Mouse (Mus musculus) limb, embryonic 13.5 days (tissue): ENCODE data around the gene Tnfsf12. TPM values are rescaled to one million over a fixed set of nuclear protein-coding genes. Genes with fewer than 3 reads are reported as not detected.
"Not testable (repeated sequence)": the region's sequence is repeated elsewhere in the genome, so short reads cannot be mapped to it uniquely, and the experiment has no call there.

Experiments used
- ATAC-seq: fragments of 200-750 bp; cut with Nextera tagmentation; 2 replicates; pipeline ENCODE4 v1.8.0; 2017; ENCODE audit warnings: low read depth, moderate number of reproducible peaks, moderate TSS enrichment; ENCODE audit not compliant: low FRiP score
- H3K27ac ChIP-seq: fragments of 300-500 bp; sonication (generic); 2 replicates; pipeline ENCODE4 v1.5.1; 2015; ENCODE audit warnings: inconsistent platforms, mild to moderate bottlenecking, moderate library complexity
- H3K27me3 ChIP-seq: fragments of 300-500 bp; sonication (generic); 2 replicates; pipeline ENCODE4 v1.6.1; 2015; ENCODE audit warnings: mild to moderate bottlenecking, inconsistent platforms
- H3K36me3 ChIP-seq: fragments of 300-500 bp; sonication (generic); 2 replicates; pipeline ENCODE4 v1.6.1; 2015; ENCODE audit warnings: inconsistent platforms, mild to moderate bottlenecking, moderate library complexity
- H3K4me1 ChIP-seq: fragments of 300-500 bp; sonication (generic); 2 replicates; pipeline ENCODE4 v1.6.1; 2015; ENCODE audit warnings: inconsistent platforms
- H3K4me2 ChIP-seq: fragments of 300-500 bp; sonication (generic); replicated peaks from 2 replicates; pipeline ENCODE4 v1.6.1; 2015; ENCODE audit warnings: inconsistent platforms, mild to moderate bottlenecking, moderate library complexity
- H3K4me3 ChIP-seq: fragments of 300-500 bp; sonication (generic); 2 replicates; pipeline ENCODE4 v1.5.1; 2015; ENCODE audit warnings: moderate library complexity, mild to moderate bottlenecking, inconsistent platforms
- H3K9ac ChIP-seq: fragments of 300-500 bp; sonication (generic); 2 replicates; pipeline ENCODE4 v1.6.1; 2015; ENCODE audit warnings: mild to moderate bottlenecking, inconsistent platforms
- H3K9me3 ChIP-seq: fragments of 300-500 bp; sonication (generic); 2 replicates; pipeline ENCODE4 v1.6.1; 2016; ENCODE audit warnings: inconsistent platforms
- WGBS: fragments of 180-500 bp; shearing (Covaris S2); methylation state at CpG from one replicate; pipeline ENCODE4 v1.1.7; 2015; 5-methylcytosine and 5-hydroxymethylcytosine counted together
- polyA plus RNA-seq: library from polyadenylated mRNA; unstranded; fragments of >200 nt; fragmentation: Nextera tagmentation; extraction: Ambion mirVana; gene quantifications from 2 replicates; pipeline ENCODE4 v1.2.1, GENCODE M21; 2015

Tnfsf12 gene
- polyA plus RNA-seq, 1 experiment from 2014 or later = 5.9 TPM

DNA sequence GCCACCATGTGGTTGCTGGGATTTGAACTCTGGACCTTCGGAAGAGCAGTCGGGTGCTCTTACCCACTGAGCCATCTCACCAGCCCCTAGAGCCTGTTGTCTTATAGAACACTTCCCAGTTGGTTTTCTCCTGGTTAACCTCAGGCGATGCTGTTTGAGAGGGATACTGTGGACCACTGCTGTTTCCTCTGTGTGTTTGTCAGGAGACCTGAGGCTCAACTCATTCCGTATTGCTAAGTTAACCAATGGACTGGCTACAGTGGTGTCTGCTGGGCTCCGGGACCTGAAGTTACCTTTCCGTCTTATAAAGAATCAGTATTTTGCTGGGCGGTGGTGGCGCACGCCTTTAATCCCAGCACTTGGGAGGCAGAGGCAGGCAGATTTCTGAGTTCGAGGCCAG is 7.2 kb upstream of the Tnfsf12 start:
- H3K4me2 ChIP-seq, ATAC-seq, H3K9me3 ChIP-seq, H3K27ac ChIP-seq, H3K36me3 ChIP-seq, H3K27me3 ChIP-seq, H3K9ac ChIP-seq, H3K4me1 ChIP-seq, H3K4me3 ChIP-seq: not testable (repeated sequence)
- WGBS = 94% methylated on average over 10 of the region's 10 CpGs

DNA sequence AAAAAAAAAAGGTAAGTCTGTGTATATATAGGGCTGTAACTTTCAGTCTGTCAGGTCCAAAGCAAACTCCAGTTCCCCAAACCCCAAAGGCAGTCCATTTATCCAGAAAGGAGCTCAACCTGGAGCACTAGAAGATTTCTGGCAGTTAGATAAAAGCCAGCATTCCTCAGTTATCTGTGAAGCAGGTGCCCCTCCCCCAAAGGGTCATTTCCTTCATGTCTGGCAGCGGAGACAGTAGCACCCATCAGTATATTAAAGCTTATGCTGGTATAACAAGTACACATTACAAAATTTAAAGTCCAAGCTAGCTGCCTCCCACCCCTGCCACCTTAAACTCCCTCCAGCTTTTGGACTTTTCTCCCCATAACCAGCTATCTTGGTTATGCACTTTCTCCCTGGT is 3.9 kb upstream of the Tnfsf12 start:
- H3K36me3 ChIP-seq = no peaks in the 10 kb centered on the region
- no peaks in the 10 kb centered on the region for H3K9me3 ChIP-seq
- H3K4me2 ChIP-seq = no peak overlapping the region
- H3K9ac ChIP-seq = no peak overlapping the region
- H3K4me3 ChIP-seq = no peak overlapping the region
- H3K4me1 ChIP-seq = peaks cover 15% of the 10 kb centered on the region
- no peak overlapping the region for H3K27ac ChIP-seq
- no peaks in the 10 kb centered on the region for H3K27me3 ChIP-seq
- 61% methylated on average over 1 of the region's 1 CpGs for WGBS
- no peak for ATAC-seq

DNA sequence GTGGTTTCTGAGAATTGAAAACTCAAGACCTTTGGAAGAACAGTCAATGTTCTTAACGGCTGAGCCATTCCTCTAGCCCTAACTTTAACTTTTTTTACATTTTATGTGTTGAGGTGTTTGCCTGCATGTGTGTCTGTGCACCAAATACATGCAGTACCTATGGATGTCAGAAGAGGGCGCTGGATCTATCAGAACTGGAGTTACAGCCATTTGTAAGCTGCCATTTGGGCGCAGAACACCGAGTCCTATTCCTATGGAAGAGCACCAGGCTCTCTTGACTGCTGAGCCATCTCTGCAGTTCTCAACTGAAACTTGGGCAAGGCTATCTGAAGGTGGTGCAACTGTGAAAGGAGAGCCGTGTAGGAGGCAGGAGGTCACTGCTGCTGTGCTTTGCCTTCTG is 2.9 kb upstream of the Tnfsf12 start:
- H3K27ac ChIP-seq = no peak overlapping the region
- H3K4me2 ChIP-seq = no peak overlapping the region
- no peak overlapping the region for H3K4me3 ChIP-seq
- H3K36me3 ChIP-seq = no peaks in the 10 kb centered on the region
- no peaks in the 10 kb centered on the region for H3K27me3 ChIP-seq
- H3K9ac ChIP-seq = no peak overlapping the region
- ATAC-seq = no peak
- no peaks in the 10 kb centered on the region for H3K9me3 ChIP-seq
- H3K4me1 ChIP-seq = peaks cover 15% of the 10 kb centered on the region
- 67% methylated on average over 5 of the region's 5 CpGs for WGBS

DNA sequence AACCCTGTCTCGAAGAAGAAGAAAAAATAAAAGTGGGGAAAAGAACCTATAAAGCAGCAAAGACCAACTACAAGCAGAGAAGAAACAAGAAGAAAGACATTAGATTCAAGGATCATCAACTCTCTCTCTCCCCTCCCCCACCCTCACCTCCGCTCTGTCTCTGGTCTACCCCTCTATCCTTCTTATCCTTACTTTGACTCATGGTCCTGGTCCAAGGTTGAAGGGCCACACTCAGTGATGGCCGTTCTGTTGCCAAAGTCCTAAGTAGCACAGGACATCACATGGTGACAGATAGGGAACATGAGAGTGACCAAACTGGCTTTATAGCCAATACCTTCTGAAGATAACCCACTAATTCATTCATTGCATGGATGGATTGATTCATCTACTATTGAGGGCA is 1.7 kb upstream of the Tnfsf12 start:
- no peak for ATAC-seq
- no peak overlapping the region for H3K27ac ChIP-seq
- no peaks in the 10 kb centered on the region for H3K9me3 ChIP-seq
- WGBS = 90% methylated on average over 3 of the region's 3 CpGs
- H3K4me2 ChIP-seq = no peak overlapping the region
- no peak overlapping the region for H3K9ac ChIP-seq
- H3K36me3 ChIP-seq = no peaks in the 10 kb centered on the region
- H3K4me3 ChIP-seq = no peak overlapping the region
- H3K27me3 ChIP-seq = no peaks in the 10 kb centered on the region
- peaks cover 15% of the 10 kb centered on the region for H3K4me1 ChIP-seq

DNA sequence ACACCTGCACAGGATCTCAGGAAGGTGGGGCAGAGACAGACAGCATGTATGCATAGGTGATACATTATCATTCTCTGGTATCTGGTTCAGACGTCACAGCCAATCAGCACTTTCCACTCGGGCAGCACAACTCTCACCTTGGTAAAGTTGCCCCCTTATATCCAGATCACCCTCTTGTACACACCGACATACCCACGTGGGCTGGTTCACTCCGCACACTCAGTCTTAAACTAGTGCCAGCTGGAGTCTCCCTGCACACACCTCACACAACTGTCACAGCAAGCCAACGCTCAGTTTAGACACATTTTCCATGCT is 646 bp downstream of the Tnfsf12 start:
- peak; percentile 58; the same call in 1 of the 2 replicates for ATAC-seq
- H3K36me3 ChIP-seq = no peaks in the 10 kb centered on the region
- peak overlapping the region; percentile 57 for H3K4me3 ChIP-seq
- peak overlapping the region; percentile 91 for H3K4me2 ChIP-seq
- H3K9me3 ChIP-seq = no peaks in the 10 kb centered on the region
- H3K27ac ChIP-seq = peak overlapping the region; percentile 81
- H3K4me1 ChIP-seq = peaks cover 15% of the 10 kb centered on the region
- 18% methylated on average over 6 of the region's 6 CpGs for WGBS
- peak overlapping the region; percentile 79 for H3K9ac ChIP-seq
- H3K27me3 ChIP-seq = no peaks in the 10 kb centered on the region

DNA sequence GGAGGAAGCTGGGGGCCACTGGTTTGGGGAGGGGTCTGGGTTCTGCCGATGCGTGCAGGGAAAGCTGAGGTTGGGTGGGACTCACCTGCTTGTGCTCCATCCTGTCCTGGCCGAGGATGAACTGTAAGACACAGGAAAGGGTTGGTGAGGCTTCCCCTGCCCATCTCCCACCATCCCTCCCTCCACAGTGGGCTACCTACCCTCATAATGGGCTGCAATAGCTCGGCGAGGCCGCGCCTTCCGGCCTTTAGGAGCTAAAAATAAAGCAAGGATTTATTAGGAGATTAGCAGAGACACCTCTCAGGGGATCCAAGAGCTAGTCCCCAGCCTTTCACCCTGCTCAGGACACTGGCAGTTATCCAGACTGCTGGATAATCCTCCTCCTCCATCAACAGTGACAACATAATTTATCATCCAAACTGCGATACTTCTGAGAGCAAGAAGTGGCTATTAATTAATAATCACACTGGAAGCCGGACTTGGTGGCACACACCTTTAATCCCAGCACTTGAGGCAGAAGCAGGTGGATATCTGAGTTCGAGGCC is 2.2 kb downstream of the Tnfsf12 start:
- Histone ChIP-seq H3K27me3 (no peaks in the 10 kb centered on the region), H3K4me1 (peaks cover 15% of the 10 kb centered on the region), H3K9me3 (no peaks in the 10 kb centered on the region), H3K36me3 (no peaks in the 10 kb centered on the region), H3K4me3 (no peak overlapping the region), H3K9ac (no peak overlapping the region), H3K27ac (no peak overlapping the region), H3K4me2 (no peak overlapping the region)
- 55% methylated on average over 11 of the region's 11 CpGs for WGBS
- ATAC-seq = no peak

DNA sequence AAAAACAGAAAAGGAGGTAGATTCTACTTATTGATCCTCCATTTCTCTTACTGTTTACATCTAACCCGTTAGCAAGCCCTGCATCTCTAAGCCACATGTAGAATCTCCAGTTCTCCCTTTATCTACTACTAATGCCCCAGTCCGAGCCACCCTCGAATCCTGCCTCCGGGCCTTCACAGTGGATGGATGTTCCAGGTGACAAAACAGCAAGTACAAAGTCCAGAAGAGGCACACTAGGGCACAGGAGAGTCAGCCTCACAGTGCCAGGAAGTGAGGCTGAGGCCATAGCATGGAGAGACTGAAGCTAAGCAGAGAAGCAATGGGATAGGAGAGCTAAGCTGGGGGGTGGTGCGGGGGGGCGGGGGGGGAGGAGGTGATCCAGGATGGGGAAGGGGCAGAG is 2.8 kb downstream of the Tnfsf12 start:
- Histone ChIP-seq H3K4me1 (peaks cover 15% of the 10 kb centered on the region), H3K4me3 (no peak overlapping the region), H3K36me3 (no peaks in the 10 kb centered on the region), H3K27ac (no peak overlapping the region), H3K9me3 (no peaks in the 10 kb centered on the region), H3K9ac (no peak overlapping the region), H3K4me2 (no peak overlapping the region), H3K27me3 (no peaks in the 10 kb centered on the region)
- no peak for ATAC-seq
- 93% methylated on average over 6 of the region's 6 CpGs for WGBS

DNA sequence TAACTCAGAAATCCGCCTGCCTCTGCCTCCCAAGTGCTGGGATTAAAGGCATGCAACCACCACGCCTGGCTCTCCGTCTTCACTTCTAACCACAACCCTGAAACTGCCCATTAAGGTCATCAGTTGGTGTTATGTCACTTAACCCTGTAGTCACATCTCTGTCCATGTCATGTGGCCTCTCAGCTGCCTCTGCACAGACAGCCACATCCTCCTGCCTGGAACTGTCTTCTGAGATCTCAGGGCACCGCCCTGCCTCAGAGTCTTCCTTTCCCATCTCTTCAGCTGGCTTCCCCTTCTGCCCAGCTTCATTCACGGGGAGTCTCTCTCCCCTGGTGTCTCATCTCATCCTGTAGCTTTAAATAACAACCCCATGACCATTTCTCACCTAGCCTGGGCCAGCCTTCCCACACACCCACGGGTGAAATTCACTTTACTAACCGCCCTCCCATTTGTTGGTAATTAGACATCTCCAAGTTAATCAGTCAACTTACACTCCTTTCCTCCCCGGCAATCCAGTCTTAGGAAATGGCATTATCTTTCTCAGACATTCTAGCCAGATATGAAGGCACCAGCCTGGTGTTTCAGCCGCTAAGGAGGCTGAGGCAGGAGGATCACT is 3.3 kb downstream of the Tnfsf12 start:
- WGBS = 72% methylated on average over 9 of the region's 9 CpGs
- Histone ChIP-seq H3K4me2 (no peak overlapping the region), H3K27me3 (no peaks in the 10 kb centered on the region), H3K4me3 (no peak overlapping the region), H3K9ac (no peak overlapping the region), H3K27ac (no peak overlapping the region), H3K4me1 (peaks cover 15% of the 10 kb centered on the region), H3K36me3 (no peaks in the 10 kb centered on the region), H3K9me3 (no peaks in the 10 kb centered on the region)
- ATAC-seq = no peak

DNA sequence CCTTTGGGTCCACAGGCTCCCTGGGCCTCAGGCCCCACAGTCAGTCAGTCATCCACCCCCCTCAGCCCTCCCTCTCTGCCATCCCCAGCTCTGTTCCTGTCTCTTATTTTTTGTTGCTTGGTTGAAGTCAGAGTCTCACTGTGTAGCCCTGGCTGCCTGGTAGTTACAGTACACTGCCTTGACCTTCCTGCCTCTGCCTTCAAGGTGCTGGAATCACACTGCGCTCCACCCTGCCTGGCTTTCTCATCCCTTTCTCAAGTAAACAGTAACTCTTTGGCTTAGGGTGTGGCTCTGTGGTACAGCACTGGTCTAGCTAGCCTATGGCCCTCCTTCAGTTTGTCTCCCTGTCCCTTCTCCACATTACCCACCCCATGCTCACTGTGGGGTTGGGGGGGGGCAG is 5.8 kb downstream of the Tnfsf12 start:
- Histone ChIP-seq H3K9me3 (no peaks in the 10 kb centered on the region), H3K36me3 (no peaks in the 10 kb centered on the region), H3K4me2 (no peak overlapping the region), H3K27me3 (no peaks in the 10 kb centered on the region), H3K4me1 (peaks cover 23% of the 10 kb centered on the region), H3K4me3 (no peak overlapping the region), H3K27ac (no peak overlapping the region), H3K9ac (no peak overlapping the region)
- ATAC-seq = no peak
- 93% methylated on average over 1 of the region's 1 CpGs for WGBS

DNA sequence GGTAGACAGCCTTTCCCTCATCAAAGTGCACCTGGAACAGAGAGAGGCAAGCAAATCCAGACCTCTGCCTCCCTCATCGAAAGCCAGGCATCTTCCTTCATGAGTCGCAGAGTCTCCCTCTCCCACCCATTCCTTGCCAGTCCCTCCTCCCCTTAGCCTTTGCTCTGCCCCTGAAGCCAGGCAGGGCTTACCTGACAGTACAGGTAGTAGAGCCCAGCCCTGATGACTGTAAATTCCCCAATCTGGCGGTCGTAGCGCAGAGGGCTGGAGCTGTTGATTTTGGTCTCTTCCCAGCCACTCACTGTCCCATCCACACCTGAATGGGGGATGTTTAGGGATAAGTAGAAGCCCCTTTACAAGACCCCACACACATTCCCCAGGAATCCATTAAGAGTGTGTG is 8.6 kb downstream of the Tnfsf12 start:
- H3K4me2 ChIP-seq = no peak overlapping the region
- WGBS = 49% methylated on average over 5 of the region's 5 CpGs
- ATAC-seq = no peak
- H3K27me3 ChIP-seq = no peaks in the 10 kb centered on the region
- no peak overlapping the region for H3K4me3 ChIP-seq
- H3K9me3 ChIP-seq = no peaks in the 10 kb centered on the region
- peaks cover 42% of the 10 kb centered on the region for H3K4me1 ChIP-seq
- H3K27ac ChIP-seq = 0 out of 2 replicates have a peak overlapping the region, but pooled peaks have one; percentile 22
- H3K36me3 ChIP-seq = no peaks in the 10 kb centered on the region
- H3K9ac ChIP-seq = peak overlapping the region; percentile 40; the same call in 1 of the 2 replicates

DNA sequence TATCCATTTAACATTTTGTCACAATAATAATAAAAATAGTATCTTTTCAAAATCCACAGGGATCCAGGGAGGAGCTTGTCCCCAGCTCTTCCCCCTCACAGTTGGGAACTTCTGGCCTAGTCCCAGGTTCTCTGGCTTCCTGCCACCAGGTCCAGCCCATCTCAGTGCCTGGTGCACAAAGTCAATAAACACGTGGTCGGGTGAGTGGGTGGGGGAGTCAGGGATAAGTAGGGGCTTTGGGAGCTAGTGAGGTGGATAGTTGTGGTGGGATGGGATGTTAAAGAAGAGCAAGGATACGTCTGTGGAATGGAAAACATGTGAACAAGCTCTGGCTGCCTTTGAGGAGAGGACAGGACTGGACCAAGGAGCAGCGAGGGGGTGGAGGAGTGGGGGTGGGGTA is 9.3 kb downstream of the Tnfsf12 start:
- Histone ChIP-seq H3K36me3 (no peaks in the 10 kb centered on the region), H3K27ac (peak overlapping the region; percentile 22; the same call in 1 of the 2 replicates), H3K9ac (peak overlapping the region; percentile 35; the same call in 1 of the 2 replicates), H3K27me3 (no peaks in the 10 kb centered on the region), H3K4me2 (peak overlapping the region; percentile 21), H3K9me3 (no peaks in the 10 kb centered on the region), H3K4me1 (peaks cover 42% of the 10 kb centered on the region), H3K4me3 (no peak overlapping the region)
- WGBS = 4% methylated on average over 4 of the region's 4 CpGs
- ATAC-seq = no peak

DNA sequence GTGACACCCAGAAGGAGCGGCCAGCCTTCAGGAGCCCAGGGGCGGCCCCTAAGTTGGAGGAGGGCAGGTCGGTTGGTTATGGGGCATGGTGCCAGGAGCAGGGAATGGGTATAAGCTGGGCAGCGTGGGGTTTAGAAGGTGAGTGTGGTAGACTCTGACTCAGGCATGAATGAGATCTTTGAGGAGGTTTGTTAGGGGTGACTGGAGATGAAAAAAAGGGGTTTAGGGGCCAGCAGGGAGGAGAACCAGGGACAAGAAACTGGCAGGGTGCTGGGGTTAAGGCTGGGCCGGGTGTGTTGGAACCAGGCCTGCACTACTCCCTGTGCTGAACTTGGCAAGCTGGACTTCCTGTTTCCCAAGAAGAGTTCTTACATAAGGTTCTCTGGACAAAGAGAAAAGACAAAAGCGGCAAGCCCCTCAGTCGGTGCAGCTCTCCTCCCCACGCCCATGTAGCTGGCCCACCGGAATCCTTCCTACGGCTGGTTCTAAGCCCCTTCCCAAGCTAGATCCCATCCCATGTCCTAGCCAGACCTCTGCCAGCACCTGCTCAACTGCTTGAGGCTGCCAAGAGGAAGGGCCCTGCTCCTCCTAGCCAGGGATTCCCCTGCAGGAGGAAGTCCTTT is 10.0 kb downstream of the Tnfsf12 start, which contains the start of gene Tnfsf13:
Gene Tnfsf13, minus strand, starts transcription at position 259 of the 623 bp plus-strand sequence.
- H3K27me3 ChIP-seq = no peaks in the 10 kb centered on the region
- no peaks in the 10 kb centered on the region for H3K9me3 ChIP-seq
- peak within 1 kb of the TSS; percentile 21 for H3K4me2 ChIP-seq
- H3K4me1 ChIP-seq = peaks cover 46% of the 10 kb centered on the region
- WGBS = 82% methylated on average over 10 of the region's 10 CpGs
- peak within 1 kb of the TSS; percentile 22; the same call in 1 of the 2 replicates for H3K27ac ChIP-seq
- ATAC-seq = no peak
- H3K36me3 ChIP-seq = no peaks in the 10 kb centered on the region
- peak within 1 kb of the TSS; percentile 48 for H3K9ac ChIP-seq
- H3K4me3 ChIP-seq = no peak within 1 kb of the TSS
